Mouse (Mus musculus) layer of hippocampus, adult 11-12 months (tissue): Measurements from ENCODE around the gene Tiam1.

Source experiments
- DNase-seq: peaks from one replicate; pipeline ENCODE4 v3.0.0; 2022; ENCODE audit warnings: low spot score

Tiam1 gene

GRCm38 (mm10) chr16:90143760-90144516 is at the start of gene Tiam1:
TSS of gene Tiam1 (minus strand) at chr16:90143769.
- DNase-seq = peak; percentile 96

DNA sequence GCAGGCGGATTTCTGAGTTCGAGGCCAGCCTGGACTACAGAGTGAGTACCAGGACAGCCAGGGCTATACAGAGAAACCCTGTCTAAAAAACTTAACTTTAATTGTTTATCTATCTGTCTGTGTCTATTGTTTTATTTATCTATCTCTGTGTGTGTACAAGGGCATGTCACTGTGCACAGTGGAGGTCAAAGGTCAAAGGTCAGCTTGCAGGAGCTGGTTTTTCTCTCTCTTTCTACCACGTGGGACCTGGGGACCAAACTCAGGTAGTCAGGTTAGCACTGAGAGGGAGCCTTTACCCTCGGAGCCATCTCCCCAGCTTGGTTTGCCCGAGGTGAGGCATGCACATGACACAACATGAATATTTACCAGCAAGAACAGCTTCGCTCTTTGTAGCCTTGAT is 47.7 kb upstream of the Tiam1 start:
- DNase-seq = no peak

DNA sequence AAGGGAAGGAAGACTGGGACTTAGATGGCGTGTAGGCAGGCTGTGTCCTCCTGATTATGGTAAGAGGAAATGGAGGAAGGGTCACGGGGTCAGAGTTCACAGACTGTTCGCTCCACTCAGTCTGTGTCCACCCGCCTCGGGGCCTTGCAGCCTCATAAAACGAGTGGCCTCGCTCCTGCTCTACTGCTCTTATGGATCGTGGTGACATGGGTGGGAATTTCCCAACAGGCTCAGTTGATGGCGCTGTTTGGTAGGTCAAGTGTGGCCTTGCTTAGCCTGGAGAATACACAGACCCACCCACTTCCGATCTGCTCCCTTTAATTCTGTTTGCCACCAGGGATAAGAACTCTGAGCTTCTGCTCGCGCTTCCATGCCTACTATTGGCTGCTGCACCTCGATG is 43.9 kb upstream of the Tiam1 start:
- DNase-seq = no peak

DNA sequence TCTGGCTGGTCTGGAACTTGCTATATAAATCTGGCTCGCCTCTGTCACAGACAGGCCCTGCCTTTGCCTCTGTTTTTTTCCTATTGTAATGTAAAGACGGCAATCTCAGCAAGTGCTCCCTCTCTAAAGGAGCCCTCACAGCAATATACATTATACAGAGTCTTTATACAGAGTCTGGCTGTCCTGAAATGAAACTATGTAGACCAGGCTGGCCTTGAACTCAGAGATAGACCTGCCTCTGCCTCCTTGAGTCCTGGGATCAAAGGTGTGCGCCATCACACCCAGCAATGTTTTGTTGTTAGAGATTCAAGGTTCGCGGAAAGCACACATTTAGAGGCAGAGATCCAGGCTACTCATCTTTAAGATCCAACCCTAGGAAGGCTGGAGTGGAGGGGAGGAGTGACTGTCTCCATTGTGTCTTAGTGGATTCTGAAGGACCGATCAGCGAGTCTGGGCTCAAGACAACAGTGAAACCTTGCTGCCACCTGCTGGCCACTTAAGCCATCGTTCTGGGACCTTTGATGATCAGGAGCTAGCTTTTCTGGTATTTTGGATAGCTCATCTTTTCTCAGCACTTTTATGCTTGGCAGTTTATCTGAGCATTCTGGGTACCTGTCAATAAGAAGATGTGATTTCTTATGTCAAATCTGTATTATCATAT is 42.5 kb upstream of the Tiam1 start:
- DNase-seq = peak; percentile 87

GRCm38 (mm10) chr16:90184135-90184534 is 40.6 kb upstream of the Tiam1 start:
- DNase-seq = no peak

DNA sequence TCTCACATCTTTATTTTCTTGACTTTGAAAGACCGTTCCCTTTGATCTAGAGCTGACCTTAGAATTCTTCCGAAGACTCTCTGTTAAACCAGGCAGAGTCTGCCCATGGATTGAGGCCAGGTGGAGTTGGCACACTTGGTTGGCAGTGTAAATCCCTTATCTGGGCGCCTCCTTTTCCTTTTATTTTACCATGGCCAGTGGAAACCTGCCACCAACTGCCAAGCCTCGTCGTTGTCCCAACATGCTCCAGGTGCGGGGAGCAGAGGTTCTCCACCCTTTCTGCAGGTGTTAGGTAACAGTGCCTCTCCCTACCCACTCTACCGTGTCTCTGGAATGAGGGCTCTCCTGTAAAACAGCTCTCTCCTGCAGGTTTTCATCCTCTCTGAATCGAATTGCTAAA is 38.1 kb upstream of the Tiam1 start:
- no peak for DNase-seq

- no peak for DNase-seq
Measured at GRCm38 (mm10) chr16:90180975-90181374, 37.4 kb upstream of the Tiam1 start.

DNA sequence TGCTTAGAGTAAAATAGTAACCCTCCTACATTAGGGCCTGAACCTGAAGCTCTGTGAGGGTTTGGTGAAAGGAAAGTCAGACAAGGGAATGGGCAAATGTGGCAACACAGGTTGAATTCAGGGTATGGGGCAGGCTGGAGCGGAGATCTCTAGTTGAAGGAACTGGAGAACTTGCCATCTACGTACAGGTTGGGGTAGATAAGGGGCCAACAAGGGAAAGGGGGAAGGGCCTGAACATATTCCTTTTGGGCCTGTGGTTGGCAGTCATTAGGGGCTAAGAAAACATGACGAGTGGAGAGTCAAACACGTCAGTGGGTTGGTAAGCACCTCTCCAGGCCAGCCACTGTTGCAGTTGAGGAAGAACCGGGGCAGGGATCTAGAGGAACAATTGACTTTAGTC is 36.3 kb upstream of the Tiam1 start:
- DNase-seq = no peak

GRCm38 (mm10) chr16:90178404-90178803 is 34.8 kb upstream of the Tiam1 start:
- no peak for DNase-seq

DNA sequence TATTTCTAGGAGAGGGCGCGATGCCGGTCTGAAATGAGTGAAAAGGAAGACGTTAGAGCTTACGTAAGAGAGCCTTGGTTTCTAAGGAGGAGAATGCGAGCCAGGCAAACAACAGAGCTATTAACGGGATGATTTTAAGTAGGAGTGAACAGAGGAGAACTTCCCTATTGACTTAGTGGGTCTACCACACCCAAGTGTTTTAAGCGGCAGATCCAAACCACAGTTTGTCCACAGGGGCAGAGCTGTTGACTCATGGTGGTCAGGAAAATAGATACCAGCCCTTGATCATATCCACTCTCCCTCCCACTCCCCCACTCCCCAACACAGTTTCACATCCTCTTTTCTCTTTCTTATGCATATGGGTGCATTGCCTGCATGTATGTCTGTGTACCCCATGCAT is 33.9 kb upstream of the Tiam1 start:
- DNase-seq = no peak

DNA sequence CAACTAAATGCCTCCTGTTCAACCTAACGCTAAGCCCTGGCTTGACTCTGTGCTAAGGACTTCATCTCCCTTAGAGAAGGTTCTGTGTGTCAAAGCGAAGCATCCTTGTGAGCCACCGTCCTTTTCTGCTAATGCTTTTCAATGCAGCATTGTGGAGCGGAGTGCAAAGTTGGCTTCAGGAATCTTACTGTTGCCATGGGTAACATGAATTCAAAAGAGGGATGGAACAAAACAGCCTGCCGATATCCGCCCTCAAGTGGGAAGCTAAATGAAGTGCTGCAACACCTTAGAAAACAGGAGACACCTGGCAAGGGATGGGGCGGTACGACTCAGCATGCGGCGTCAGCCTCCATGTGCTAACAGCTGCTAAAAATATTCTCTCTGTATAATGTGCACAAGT is 32.9 kb upstream of the Tiam1 start:
- peak; percentile 65 for DNase-seq

GRCm38 (mm10) chr16:90171416-90171815 is 27.8 kb upstream of the Tiam1 start:
- no peak for DNase-seq

GRCm38 (mm10) chr16:90170676-90171075 is 27.1 kb upstream of the Tiam1 start:
- no peak for DNase-seq

- DNase-seq = no peak
Measured at GRCm38 (mm10) chr16:90169863-90170630, 26.5 kb upstream of the Tiam1 start.

GRCm38 (mm10) chr16:90167646-90168045 is 24.1 kb upstream of the Tiam1 start:
- DNase-seq = peak; percentile 82

DNA sequence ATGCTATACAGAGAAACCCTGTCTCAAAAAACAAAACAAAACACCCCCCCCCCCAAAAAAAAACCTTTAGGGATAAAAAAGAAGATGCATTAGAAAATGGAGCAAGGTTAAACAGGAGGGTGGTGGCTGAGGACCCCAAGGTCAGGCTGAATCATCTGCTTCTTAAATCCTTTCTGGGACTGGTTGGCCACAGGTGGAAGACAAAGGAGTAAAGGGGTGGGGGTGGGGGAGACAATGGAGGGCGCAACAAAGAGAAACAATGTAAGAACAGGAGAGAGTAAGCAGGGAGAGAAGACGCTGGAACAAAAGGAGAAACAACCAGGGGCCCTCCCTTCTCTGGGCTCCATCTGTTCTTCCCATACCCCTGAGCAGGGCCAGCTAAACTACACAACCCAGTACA is 21.9 kb upstream of the Tiam1 start:
- no peak for DNase-seq

GRCm38 (mm10) chr16:90164942-90165341 is 21.4 kb upstream of the Tiam1 start:
- no peak for DNase-seq

DNA sequence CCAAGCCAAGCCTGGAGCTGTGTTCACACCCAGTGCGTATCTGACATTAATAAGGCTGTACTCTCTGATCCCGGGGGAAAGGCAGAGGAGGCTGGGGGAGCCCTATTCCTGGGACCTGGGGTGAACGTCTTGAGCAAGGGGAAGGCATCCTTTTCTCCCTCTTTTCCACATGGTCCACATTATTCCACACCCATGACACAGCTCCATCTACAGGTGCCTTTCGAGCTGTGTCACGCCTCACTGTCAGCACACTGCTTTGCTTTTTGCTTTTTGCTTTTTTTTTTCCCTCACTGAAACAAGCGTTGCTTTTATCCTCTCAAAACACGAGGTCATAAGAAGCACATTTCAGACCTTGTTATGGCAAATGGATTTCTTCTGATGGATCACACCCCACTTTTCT is 11.5 kb upstream of the Tiam1 start:
- no peak for DNase-seq

DNA sequence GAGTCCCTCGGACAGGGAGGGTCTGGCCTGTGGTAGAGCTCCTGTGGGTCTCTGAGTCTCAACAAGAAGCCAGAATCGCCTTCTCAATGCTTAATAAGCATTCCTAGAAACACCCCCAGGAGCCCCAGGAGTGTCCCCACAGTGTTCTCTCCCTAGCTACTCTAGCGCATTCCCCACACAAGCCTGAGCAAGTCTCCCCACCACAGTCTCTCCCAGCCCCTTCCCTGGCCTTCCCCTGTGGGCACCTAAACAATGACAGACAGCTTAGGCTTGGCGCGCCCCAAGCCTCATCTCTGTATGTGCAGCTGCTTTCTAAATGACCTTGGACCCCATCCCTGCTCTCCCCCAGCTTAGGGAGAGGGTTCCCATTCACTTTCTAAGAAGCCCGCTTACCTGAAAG is 7.3 kb upstream of the Tiam1 start:
- no peak for DNase-seq

DNA sequence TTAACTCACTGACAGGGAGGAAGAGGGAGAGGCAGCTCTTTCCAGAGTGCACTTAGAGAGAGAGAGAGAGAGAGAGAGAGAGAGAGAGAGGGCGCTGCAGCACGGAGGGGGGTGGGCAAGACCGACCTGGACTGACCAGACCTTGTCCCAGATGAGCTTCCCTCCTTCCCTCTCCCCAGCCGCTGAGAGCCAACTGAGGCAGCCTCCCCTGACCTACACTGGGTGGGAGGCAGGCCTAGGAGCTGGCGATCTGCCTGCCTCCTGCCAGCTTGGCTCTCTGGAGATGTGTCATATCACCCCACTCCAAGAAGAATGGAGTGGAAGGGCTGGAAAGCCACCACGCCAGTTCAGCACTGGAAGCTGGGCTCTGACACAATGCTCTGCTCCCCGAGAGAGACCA is 6.6 kb upstream of the Tiam1 start:
- no peak for DNase-seq

GRCm38 (mm10) chr16:90149335-90149734 is 5.8 kb upstream of the Tiam1 start:
- no peak for DNase-seq

DNA sequence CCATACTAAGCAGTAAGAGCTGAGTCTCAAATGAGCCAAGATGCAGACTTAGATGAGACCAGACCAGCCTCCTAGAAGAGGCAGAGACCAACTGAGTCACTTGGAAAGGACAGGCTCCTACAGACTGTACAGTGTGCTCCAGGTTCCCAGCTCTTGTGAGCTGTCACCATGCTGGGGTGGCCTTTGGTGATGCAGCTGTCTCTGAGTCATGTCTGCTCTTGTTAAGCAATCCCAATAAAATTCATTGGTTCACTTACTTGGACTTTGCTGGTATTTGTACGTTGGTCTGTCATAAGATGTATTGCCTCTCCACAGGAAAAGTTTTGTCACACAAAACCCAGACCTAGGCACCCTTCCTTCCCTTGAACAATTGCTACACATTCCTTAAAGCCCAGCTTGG is 1.7 kb upstream of the Tiam1 start:
- no peak for DNase-seq

- DNase-seq = no peak
Measured at GRCm38 (mm10) chr16:90144541-90144940, 972 bp upstream of the Tiam1 start.
